Mouse (Mus musculus) CD8-positive naive resting alpha-beta T cell, adult 2 months (primary cell): ENCODE data around the gene Glis3.

Experiments used
- DNase-seq, 2 experiments: peaks; one replicate each; pipeline ENCODE4 v3.0.0; 2022; ENCODE audit warnings: low read depth in 2 of 2, low spot score in 2 of 2

The Glis3 gene

DNA sequence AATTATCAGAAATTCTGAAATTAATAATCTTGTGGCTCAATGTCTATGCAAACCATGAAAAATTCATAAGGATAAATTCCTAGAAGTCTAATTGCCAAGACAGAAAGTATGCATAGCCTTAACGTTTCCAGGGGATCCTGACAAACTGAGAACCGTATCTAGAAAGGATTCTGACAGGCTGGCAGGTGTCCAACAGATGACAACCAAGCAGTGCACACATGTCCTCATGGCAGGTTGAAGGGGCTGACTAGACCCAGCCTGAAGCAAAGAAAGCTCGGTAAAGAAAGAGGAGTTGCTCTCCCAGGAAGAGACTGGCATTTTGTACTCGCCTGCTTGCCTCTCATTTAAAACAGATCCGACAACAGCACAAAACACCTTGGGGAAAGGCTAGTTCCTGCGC is 184.0 kb downstream of the Glis3 start:
- no peak for DNase-seq

DNA sequence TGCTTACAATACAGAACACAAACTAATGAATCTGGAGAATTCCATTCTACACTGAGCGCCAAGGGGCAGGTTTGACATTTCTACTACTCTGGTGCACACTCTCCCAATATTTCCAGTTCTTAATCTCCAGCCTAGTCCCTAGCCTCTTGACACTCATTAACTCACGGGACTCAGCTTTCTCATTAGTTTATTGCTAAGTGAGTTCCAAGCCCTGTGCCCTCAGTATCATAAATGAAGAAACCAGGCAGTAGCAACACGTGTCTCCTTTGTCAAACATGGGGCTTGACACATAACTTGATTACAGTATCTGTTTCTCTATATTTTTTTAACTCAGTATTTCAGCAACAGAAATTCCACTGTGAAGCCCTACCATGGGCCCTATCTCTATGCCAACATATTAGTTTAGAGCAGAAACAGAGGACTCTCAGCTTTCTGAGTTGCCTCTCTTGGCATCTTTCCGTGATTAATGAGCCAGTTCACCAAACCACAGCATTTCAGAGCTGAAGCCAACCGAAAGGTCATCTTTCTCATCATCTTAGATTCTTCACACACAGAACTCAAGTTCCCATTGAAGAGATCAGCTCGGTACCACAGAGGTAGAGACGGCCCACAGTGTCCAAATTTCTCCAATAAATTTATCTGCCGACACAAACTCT is 186.1 kb downstream of the Glis3 start:
- no peak for DNase-seq

DNA sequence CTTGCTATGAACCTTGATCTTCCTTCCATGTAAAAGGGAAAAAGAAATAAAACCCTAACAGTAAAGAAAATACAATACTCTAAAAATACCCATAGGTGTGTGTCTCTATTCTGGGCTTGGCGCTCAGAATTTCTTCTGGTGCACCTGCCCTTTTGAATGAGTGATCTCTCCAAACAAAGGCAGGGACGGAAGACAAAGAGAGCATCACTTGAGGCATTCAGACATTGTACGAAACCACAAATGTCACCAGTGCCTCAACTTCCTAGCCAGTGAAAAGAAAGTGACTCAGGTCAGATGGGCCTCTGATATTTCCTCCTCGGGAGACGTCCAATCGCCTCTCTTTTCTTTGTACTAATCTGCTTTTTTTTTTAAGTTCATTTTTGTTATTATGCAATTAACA is 201.8 kb downstream of the Glis3 start:
- DNase-seq = no peak

DNA sequence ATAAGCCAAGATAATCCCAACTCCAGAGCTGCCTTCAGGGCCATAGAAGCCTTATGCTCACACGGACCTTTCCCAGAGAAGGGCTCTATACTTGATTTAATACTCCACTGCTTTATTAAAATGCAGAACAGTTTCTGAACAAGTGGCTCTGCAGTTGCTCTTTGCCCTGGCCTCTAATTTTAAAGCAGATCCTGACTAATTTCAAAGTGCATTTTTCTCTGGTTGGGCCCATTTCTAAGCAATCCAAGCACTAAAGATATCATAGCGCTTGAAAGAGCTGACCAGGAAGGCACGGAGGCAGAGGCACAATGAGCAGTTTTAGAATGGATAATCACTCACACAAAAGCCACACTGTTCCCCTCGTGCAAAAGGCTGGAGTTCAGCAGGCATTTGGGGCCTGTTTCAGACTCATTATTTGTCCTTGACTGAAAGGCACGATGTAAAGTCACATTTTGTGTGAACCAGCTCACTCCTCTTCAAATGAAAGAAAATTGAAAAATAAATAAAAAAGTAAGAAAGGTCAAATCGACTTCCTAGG is 202.5 kb downstream of the Glis3 start:
- no peak for DNase-seq

DNA sequence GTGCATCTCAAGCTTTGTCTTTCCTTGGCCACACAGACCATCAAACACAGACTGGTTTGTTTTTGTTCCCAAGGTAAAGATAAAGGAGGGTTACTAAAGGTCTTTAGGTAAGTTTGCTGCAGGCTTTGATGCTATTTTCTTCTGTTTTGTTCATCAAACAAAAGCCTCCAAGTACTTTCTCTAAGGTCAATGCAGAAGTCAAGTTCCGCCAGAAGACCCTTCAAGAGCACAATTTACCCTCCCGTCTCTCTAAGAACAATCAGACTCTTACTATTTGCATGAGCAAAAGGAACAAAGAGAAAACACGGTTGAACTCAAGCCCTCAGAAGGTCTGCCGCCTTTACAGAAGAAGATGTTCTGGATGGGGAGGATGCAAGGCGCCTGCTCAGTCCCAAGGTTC is 206.3 kb downstream of the Glis3 start:
- no peak for DNase-seq

DNA sequence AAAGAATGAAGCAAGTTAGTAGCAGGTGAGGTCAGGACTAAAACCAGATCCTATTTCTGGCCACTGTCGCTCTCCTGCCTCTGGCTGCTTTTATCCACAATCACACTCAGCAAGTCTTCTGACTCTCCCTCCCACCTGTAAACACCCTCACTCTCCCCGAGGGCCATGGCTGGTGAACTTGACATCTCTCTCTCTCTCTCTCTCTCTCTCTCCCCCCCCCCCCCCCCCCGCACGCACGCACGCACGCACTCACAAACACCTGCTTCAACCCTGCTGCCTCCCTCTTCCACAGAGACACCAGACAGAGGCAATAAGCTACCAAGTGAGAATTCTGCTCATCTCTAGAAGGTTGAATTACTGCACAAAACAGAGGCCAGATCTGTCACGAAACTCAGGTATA is 208.7 kb downstream of the Glis3 start:
- no peak for DNase-seq

DNA sequence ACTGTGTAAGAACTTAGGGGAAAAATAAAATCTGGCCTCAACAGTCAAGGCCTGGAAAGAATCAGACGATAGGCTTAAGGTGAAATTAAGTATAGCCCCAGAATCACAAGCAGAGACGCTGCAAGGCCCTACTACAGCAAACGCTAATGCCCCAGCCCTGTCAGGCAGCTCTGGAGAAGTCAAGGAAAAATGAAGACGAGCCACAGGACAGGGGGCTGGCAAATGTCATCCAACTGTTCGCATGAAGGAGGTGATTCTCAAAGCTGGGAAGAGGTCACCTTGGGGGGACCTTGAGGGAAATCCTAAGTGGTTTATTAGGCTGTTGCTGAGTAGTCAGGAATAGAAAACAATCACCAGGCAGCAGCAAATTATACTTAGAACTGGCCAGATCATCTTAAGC is 214.1 kb downstream of the Glis3 start:
- no peak for DNase-seq

DNA sequence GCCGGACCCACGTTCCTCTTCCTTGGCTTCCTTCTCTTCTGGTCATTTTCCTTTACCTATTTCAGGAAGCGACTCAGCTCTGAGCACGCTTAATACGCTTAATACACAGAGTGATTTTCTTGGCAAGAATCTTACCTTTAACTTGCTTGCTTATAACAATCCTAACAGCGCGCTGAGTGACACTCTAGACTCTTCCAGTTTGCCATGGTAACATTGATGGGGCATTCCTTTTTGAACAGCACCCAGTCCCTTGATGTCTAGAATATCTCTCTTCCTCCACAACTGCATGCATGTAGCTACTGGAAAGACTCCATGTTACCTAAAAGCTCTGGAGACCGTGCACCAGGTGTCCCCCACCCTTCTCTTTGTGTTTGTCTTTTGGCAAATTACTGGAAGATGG is 225.5 kb downstream of the Glis3 start:
- DNase-seq = no peak

DNA sequence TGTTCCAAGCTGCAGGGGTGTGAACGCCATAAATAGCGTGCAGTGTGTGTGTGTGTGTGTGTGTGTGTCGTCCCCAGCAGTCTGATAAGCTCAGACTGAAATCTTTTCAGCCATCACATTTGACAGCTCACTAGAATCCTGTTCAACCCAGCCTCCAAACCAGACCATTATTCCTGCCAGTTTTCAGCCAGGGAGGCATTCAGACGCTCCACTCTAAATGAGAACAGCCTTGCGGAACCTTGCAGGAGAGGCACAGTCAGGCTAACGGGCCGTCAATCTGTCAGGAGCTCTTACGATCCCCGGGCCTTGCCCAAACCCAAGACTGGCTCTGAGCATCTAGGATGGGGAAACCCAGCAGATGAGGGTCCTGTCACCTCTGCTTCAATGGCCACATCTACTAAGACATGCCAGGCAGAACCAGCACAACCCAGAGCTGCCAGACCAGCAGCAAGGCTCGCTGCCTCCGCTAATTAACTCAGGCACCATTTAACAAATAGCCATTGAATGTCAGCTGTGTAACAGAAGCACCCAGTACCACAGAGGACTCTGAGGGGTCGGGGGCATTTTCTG is 226.8 kb downstream of the Glis3 start:
- no peak for DNase-seq

DNA sequence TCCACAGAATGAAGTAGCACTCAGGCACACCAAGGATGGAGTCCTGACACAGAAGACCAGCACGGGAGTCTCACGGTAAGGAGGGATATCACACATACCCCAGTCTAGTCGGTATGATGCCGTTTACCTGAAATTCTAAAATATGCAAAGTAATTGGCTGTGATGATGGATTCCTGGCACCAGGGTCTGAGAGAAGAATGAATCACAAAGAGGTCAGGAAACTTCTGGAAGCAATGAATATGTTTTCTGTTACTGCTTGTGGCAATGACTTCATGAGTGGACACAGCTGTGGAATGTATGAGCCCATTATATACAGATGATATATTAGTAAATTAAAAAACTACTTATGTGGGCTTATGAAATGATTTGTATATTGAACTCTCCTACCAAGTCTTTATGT is 231.1 kb downstream of the Glis3 start:
- no peak for DNase-seq

DNA sequence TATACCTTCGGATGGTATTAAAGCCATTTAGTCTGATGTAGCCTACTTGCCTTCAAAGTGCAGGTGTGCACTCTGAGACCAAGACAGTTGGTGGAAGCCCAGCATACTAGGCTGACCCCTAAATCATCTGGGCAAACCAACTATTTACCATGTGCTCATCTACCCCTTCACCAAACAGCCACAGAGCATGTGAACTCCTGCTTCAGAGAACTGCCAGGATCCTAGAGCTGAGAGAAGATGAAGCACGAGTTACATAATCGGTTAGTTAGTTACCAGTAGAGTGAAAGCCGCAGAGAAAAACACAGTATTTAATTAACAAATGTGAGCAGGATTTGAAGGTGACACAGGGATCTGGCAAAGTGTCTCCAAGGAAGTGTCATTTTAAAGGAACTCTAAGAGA is 237.7 kb downstream of the Glis3 start:
- DNase-seq = no peak

DNA sequence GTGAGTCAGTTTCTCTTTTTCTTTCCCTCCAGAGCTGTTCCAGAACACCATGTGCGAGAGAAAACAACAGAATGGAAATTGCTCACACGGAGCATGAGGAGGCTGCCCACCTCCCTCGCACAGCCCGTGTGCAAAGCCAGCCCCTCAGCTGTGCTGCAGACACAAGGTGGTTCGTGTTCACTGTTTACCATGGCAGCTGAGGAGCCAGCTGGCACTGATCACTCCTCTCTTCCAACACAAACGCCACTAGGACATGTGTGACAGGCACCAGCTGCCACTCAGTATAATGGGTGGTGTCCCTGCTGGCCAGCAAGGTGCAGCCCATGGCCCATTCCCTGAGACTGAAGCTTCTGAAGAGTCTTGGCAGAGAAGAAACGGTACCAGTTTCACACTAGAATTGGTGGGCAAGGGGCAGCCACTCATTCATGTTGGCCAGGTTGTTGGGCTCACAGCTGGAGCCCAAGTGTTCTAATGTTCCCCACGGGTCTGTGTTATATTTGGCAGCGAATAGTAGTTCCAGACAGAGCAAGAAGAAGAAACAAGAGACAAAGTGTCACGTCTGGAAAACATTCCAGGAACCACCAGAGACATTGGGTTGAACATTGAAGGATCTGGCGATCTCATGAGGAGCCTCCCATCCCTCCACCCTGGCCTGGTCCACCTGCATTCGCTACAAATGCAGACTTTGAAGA is 243.3 kb downstream of the Glis3 start:
- no peak for DNase-seq

DNA sequence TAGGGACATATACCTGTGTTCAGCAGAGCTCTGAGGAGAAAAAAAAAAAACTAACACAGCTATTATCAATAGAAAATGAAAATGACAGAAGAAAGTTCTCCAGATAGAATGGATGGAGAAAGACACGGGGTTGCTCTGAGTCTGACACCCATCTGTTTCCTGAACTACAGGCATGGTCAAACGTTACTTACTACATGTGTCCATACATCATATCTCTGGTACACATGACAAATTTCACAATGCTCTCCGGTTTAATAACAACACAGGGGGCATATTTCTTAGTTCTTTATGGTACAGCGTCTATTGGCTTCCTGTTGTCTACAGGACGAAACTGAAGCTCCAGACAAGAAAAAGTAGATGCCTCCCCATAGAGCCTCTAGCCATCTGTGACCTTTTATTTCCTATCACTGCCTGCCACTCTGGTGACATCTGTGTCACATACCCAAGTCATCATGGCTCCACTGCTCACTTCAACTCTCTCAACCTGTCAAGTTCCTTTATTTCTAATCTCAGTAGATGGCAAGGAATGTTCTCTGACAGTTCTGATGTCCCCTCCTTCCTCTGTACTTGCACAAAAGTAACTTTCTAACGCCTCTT is 251.6 kb downstream of the Glis3 start:
- no peak for DNase-seq

DNA sequence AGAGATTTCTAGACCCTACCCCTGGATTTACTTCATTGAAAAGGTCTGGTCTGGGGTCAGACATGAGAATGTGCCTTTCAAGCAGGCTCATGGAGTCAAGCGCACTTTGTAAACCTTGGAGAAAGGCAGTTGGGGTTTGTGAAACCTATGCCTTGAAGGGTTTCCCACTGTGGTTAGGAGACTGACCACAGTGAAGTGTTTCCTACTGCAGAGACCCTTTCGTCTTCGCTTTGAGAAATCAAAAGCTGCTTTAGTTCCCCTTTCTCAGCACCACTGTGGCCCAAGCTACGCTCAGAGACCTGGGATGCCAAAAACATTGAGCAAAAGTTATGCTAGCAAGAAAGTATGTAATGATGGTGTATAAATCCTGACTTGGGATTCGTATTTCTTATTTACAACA is 255.7 kb downstream of the Glis3 start:
- DNase-seq = no peak

DNA sequence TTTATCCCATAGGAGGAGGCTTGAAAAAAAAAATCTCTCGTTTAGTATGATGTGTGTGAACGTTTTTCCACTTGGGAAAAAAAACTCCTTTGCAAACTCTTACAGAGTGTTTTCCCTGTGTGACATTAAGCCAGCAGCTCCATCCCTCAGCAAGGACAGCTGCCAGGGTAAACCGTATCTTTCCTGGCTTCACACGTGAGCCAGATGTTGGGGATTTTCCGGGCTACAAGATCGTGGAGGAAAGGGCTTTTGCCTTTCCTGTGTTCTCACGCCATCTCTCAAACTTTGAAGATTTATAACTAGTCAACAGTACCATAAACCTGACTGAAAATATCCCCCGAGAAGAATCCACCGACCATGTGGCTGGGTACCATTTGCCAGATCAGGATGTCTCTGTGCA is 256.9 kb downstream of the Glis3 start:
- no peak for DNase-seq

DNA sequence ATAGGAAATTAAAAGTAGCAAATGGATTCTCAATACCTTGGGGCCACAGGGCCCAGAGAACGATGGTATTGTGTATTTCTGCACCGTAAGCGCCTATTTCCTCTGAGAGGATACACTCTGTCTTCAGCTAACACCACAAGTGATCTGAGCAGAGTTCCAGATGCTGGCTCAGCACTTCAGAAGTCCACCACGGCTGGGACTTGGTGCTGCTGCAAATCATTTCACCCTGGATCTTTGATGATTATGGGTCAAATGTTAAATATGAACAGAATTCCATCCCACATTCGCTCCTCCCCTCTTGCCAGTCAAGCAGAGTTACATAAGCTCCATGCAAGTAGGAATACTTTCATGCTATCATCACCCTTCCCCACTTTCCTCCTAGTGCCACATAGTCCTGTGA is 263.8 kb downstream of the Glis3 start:
- DNase-seq = no peak

DNA sequence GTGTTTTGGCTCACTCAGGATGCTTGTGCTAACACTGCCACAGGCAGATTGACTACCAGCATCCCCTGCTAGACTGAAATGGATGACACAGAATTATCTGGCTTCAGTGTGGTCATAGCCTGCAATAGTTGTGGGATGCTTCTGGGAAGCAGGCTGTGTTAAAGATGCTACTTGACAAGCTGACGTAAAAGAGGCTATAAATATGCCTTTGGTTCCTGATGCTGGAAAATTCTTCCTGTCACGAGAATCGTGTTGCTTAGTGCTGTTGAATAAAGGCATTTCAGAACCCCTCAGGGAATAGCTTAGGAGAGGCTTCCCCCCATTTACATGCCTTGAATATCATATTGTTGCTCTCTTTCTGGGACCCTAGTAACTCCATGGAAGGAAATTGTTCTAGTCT is 271.1 kb downstream of the Glis3 start:
- no peak for DNase-seq

DNA sequence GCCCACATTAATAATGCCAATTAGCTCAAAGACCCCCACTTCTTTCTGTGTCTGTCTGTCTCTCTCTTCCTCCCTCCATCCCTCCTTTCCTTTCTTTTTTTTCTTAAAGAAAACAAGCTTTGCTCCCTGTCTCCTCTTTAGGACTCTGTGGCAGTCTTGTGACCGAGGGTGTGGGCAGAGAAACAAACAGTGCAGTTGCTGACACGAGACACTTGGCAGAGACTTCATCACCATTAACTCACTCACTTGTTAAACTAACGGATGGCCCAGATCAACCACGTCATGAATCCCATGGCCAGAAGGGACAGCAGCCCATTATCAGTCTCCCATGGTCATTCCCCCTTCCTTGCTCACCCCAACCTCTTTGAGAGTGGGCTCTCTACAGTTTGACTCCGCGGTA is 276.9 kb downstream of the Glis3 start:
- no peak for DNase-seq

DNA sequence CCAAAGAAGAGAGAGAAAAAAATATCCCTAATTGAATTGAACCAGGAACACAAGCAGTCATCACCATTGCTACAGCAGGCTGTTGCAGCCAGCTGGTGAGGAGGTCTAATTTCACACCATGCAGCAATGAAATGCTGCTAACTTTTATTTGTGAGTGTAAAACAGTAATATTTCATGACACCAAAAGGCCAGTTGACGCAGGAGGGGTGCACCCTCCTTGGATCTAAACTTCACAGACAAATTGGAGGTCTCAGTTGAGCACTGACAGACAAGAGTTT is 284.4 kb downstream of the Glis3 start:
- no peak for DNase-seq

DNA sequence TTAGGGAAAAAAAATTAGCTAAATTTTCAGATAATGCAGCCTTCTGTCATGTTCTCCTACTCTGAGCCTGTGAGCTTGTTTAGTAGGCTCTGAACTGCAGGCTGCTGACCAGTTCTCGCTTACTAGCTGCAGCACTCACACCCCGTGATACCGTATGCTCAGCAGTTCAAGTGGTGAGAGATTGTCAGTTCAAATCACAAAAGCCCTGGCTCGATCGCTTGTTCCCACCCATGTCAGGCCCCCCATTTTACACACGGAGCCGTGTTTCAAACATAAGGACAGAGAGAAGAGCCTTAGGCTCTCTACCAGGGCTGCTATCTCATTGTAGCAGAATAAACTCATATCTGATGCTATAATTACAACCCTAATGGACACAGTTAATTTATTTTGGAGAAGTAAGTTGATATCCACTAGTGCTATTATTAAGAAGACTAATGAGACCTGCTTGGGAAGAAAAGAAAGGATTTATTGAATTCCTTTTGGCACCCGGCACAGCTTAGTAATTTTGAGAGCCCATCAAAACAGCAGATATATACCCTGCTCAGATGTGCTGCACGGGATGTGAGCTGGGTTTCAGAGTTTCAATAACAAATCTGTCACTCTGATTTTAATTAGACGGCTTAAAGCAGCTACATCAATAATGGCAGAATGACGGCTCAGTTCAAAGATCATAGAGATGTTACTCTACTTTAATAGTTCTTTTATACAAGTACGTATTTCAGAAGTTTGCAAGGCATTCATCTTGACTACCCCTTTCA is 284.9 kb downstream of the Glis3 start:
- no peak for DNase-seq

DNA sequence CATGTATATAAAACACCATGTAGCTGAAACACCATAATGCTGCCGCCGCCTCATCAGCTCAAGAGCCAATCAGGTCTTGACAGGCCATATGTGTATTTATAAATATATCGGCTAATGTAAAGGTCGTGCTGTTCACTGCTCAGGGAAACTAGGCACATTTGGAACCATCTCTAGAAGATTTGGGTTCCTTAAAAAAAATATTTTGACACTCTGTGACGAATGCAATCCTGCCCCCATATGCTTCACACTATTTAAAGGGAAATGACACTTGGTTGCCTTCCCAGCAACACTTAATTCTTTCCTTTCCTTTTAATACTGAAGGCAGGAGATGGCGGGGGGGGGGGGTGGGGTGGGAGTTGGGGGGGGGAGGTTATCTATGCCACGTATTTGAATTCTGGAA is 286.1 kb downstream of the Glis3 start:
- DNase-seq = no peak

DNA sequence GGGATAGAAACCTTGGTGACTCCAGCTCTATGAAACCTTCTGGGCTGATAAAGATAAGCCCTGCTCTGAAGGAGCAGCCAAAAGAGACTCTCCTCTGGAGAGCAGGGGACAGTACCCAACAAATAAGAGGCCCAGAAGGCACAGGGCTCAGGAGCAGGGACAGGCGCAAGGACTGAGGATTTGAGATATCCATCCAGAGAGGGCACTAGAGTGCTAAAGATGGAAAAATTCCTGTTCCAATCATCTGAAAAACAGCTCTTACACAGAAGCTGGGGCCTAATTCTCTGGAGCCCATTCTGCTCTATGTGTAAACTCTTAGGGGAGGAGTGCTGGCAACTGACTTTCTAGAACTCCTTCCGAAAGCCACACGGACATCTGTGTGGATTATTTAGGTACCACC is 287.0 kb downstream of the Glis3 start:
- DNase-seq = no peak
